Mouse (Mus musculus) intestine, embryonic 15.5 days (tissue): ENCODE measurements at regions not wholly inside any gene's neighbourhood (a gene's known extent, or its start where the extent isn't known, plus 50 kb on each side); places are given as distances from the start of the nearest gene placed in this dataset.

Experiments
- ATAC-seq: fragments of 200-750 bp; cut with Nextera tagmentation; 2 replicates; pipeline ENCODE4 v1.8.0; 2017; ENCODE audit warnings: moderate TSS enrichment, moderate library complexity
- H3K27ac ChIP-seq: fragments of 300-500 bp; sonication (generic); 2 replicates; pipeline ENCODE4 v1.5.1; 2015; ENCODE audit warnings: mild to moderate bottlenecking, inconsistent platforms
- H3K27me3 ChIP-seq: fragments of 300-500 bp; sonication (generic); replicated peaks from 2 replicates; pipeline ENCODE4 v1.6.1; 2015; ENCODE audit warnings: inconsistent platforms
- H3K36me3 ChIP-seq: fragments of 300-500 bp; sonication (generic); 2 replicates; pipeline ENCODE4 v1.6.1; 2015; ENCODE audit warnings: inconsistent platforms
- H3K4me1 ChIP-seq: fragments of 300-500 bp; sonication (generic); replicated peaks from 2 replicates; pipeline ENCODE4 v1.6.1; 2015; ENCODE audit warnings: inconsistent platforms
- H3K4me2 ChIP-seq: fragments of 300-500 bp; sonication (generic); replicated peaks from 2 replicates; pipeline ENCODE4 v1.6.1; 2015; ENCODE audit warnings: mild to moderate bottlenecking, inconsistent platforms
- H3K4me3 ChIP-seq: fragments of 300-500 bp; sonication (generic); replicated peaks from 2 replicates; pipeline ENCODE4 v1.5.1; 2015; ENCODE audit warnings: inconsistent platforms
- H3K9ac ChIP-seq: fragments of 300-500 bp; sonication (generic); 2 replicates; pipeline ENCODE4 v1.6.1; 2015; ENCODE audit warnings: inconsistent platforms
- H3K9me3 ChIP-seq: fragments of 300-500 bp; sonication (generic); 2 replicates; pipeline ENCODE4 v1.6.1; 2016; ENCODE audit warnings: inconsistent platforms
- WGBS: fragments of 180-500 bp; shearing (Covaris S2); methylation state at CpG from one replicate; pipeline ENCODE4 v1.1.7; 2015; 5-methylcytosine and 5-hydroxymethylcytosine counted together

GRCm38 (mm10) chr16:63075814-63076213 lies 221.7 kb downstream of the Pros1 start:
- Histone ChIP-seq H3K9ac (no peak overlapping the region), H3K9me3 (no peaks in the 10 kb centered on the region), H3K27ac (no peak overlapping the region), H3K4me3 (no peak overlapping the region), H3K4me1 (no peaks in the 10 kb centered on the region), H3K4me2 (no peak overlapping the region), H3K27me3 (no peaks in the 10 kb centered on the region), H3K36me3 (no peaks in the 10 kb centered on the region)
- no peak for ATAC-seq
- WGBS = 62% methylated on average over 4 of the region's 4 CpGs

GRCm38 (mm10) chr16:63081383-63081782 lies 227.3 kb downstream of the Pros1 start:
- ATAC-seq = no peak
- Histone ChIP-seq H3K4me1 (no peaks in the 10 kb centered on the region), H3K9me3 (no peaks in the 10 kb centered on the region), H3K4me3 (no peak overlapping the region), H3K4me2 (no peak overlapping the region), H3K36me3 (no peaks in the 10 kb centered on the region), H3K27me3 (no peaks in the 10 kb centered on the region), H3K27ac (no peak overlapping the region), H3K9ac (no peak overlapping the region)
- WGBS = 66% methylated on average over 3 of the region's 3 CpGs

- Histone ChIP-seq H3K4me2 (no peak overlapping the region), H3K4me1 (no peaks in the 10 kb centered on the region), H3K27me3 (no peaks in the 10 kb centered on the region), H3K27ac (no peak overlapping the region), H3K36me3 (no peaks in the 10 kb centered on the region), H3K9me3 (no peaks in the 10 kb centered on the region), H3K4me3 (no peak overlapping the region), H3K9ac (no peak overlapping the region)
- 79% methylated on average over 5 of the region's 5 CpGs for WGBS
- no peak for ATAC-seq
These were observed 229.1 kb downstream of the Pros1 start for GRCm38 (mm10) chr16:63083256-63083655.

- H3K27ac ChIP-seq = no peak overlapping the region
- no peaks in the 10 kb centered on the region for H3K9me3 ChIP-seq
- 56% methylated on average over 10 of the region's 10 CpGs for WGBS
- H3K4me3 ChIP-seq = no peak overlapping the region
- ATAC-seq = no peak
- no peak overlapping the region for H3K9ac ChIP-seq
- H3K4me2 ChIP-seq = no peak overlapping the region
- H3K27me3 ChIP-seq = no peaks in the 10 kb centered on the region
- H3K36me3 ChIP-seq = no peaks in the 10 kb centered on the region
- H3K4me1 ChIP-seq = no peaks in the 10 kb centered on the region
These were observed 230.1 kb downstream of the Pros1 start for GRCm38 (mm10) chr16:63084021-63084756.

- 64% methylated on average over 9 of the region's 9 CpGs for WGBS
- H3K4me3 ChIP-seq = no peak overlapping the region
- no peak overlapping the region for H3K9ac ChIP-seq
- H3K9me3 ChIP-seq = no peaks in the 10 kb centered on the region
- H3K4me1 ChIP-seq = no peaks in the 10 kb centered on the region
- no peak overlapping the region for H3K27ac ChIP-seq
- ATAC-seq = no peak
- no peaks in the 10 kb centered on the region for H3K36me3 ChIP-seq
- no peak overlapping the region for H3K4me2 ChIP-seq
- H3K27me3 ChIP-seq = no peaks in the 10 kb centered on the region
These were observed 232.1 kb downstream of the Pros1 start for GRCm38 (mm10) chr16:63086086-63086796.

- WGBS = 69% methylated on average over 11 of the region's 11 CpGs
- no peak overlapping the region for H3K27ac ChIP-seq
- H3K9me3 ChIP-seq = no peaks in the 10 kb centered on the region
- no peaks in the 10 kb centered on the region for H3K27me3 ChIP-seq
- no peak overlapping the region for H3K9ac ChIP-seq
- no peaks in the 10 kb centered on the region for H3K36me3 ChIP-seq
- ATAC-seq = no peak
- no peaks in the 10 kb centered on the region for H3K4me1 ChIP-seq
- H3K4me3 ChIP-seq = no peak overlapping the region
- no peak overlapping the region for H3K4me2 ChIP-seq
These were observed 237.6 kb downstream of the Pros1 start for GRCm38 (mm10) chr16:63091471-63092300.

GRCm38 (mm10) chr16:63094126-63094840 lies 240.2 kb downstream of the Pros1 start:
- WGBS = 61% methylated on average over 5 of the region's 5 CpGs
- H3K9ac ChIP-seq = no peak overlapping the region
- H3K9me3 ChIP-seq = no peaks in the 10 kb centered on the region
- no peak overlapping the region for H3K4me2 ChIP-seq
- no peak overlapping the region for H3K4me3 ChIP-seq
- no peak overlapping the region for H3K27ac ChIP-seq
- H3K4me1 ChIP-seq = no peaks in the 10 kb centered on the region
- 0 out of 2 replicates have a peak, but pooled peaks have one; percentile 28 for ATAC-seq
- no peaks in the 10 kb centered on the region for H3K36me3 ChIP-seq
- no peaks in the 10 kb centered on the region for H3K27me3 ChIP-seq

- no peak overlapping the region for H3K4me2 ChIP-seq
- no peaks in the 10 kb centered on the region for H3K36me3 ChIP-seq
- no peaks in the 10 kb centered on the region for H3K4me1 ChIP-seq
- WGBS = 65% methylated on average over 3 of the region's 3 CpGs
- no peak overlapping the region for H3K9ac ChIP-seq
- no peak overlapping the region for H3K27ac ChIP-seq
- no peaks in the 10 kb centered on the region for H3K9me3 ChIP-seq
- no peak overlapping the region for H3K4me3 ChIP-seq
- H3K27me3 ChIP-seq = no peaks in the 10 kb centered on the region
- no peak for ATAC-seq
These were observed 248.3 kb downstream of the Pros1 start for GRCm38 (mm10) chr16:63102362-63102761.

GRCm38 (mm10) chr16:63102930-63103329 lies 248.8 kb downstream of the Pros1 start:
- WGBS = 69% methylated on average over 1 of the region's 1 CpGs
- Histone ChIP-seq H3K9ac (no peak overlapping the region), H3K4me2 (no peak overlapping the region), H3K27me3 (no peaks in the 10 kb centered on the region), H3K36me3 (no peaks in the 10 kb centered on the region), H3K27ac (no peak overlapping the region), H3K4me1 (no peaks in the 10 kb centered on the region), H3K4me3 (no peak overlapping the region), H3K9me3 (no peaks in the 10 kb centered on the region)
- no peak for ATAC-seq

GRCm38 (mm10) chr16:63104383-63104782 lies 250.3 kb downstream of the Pros1 start:
- no peak overlapping the region for H3K9ac ChIP-seq
- no peak overlapping the region for H3K4me2 ChIP-seq
- WGBS = 55% methylated on average over 5 of the region's 5 CpGs
- H3K4me1 ChIP-seq = no peaks in the 10 kb centered on the region
- no peak for ATAC-seq
- no peak overlapping the region for H3K27ac ChIP-seq
- H3K36me3 ChIP-seq = no peaks in the 10 kb centered on the region
- no peaks in the 10 kb centered on the region for H3K27me3 ChIP-seq
- no peak overlapping the region for H3K4me3 ChIP-seq
- no peaks in the 10 kb centered on the region for H3K9me3 ChIP-seq

- 43% methylated on average over 11 of the region's 11 CpGs for whole genome bisulfite sequencing
- Histone ChIP-seq H3K27ac (peak overlapping the region; percentile 48; the same call in 1 of the 2 replicates), H3K9me3 (no peaks in the 10 kb centered on the region), H3K36me3 (no peaks in the 10 kb centered on the region), H3K9ac (no peak overlapping the region), H3K4me1 (no peaks in the 10 kb centered on the region), H3K4me3 (no peak overlapping the region), H3K4me2 (no peak overlapping the region), H3K27me3 (no peaks in the 10 kb centered on the region)
- ATAC-seq = no peak; the same call in 1 of the 2 replicates
These were observed 251.0 kb downstream of the Pros1 start for GRCm38 (mm10) chr16:63104938-63105714.
